Mouse (Mus musculus) embryonic facial prominence, embryonic 11.5 days (tissue): ENCODE data around the gene Dst. TPM values are rescaled to one million over a fixed set of nuclear protein-coding genes. Genes with fewer than 3 reads are reported as not detected.

Experiments used
- ATAC-seq: fragments of 200-750 bp; cut with Nextera tagmentation; replicated peaks from 2 replicates; pipeline ENCODE4 v1.8.0; 2017; ENCODE audit warnings: low read depth; ENCODE audit not compliant: insufficient number of reproducible peaks, low FRiP score, low TSS enrichment
- DNase-seq: peaks from one replicate; pipeline ENCODE4 v3.0.0-alpha.2; 2015; ENCODE audit warnings: low spot score
- H3K27ac ChIP-seq: fragments of 300-500 bp; sonication (generic); replicated peaks from 2 replicates; pipeline ENCODE4 v1.5.1; 2014; ENCODE audit warnings: mild to moderate bottlenecking, low read depth, low read length, control low read depth
- H3K27me3 ChIP-seq: fragments of 300-500 bp; sonication (generic); 2 replicates; pipeline ENCODE4 v1.6.1; 2014; ENCODE audit warnings: mild to moderate bottlenecking, low read length, moderate library complexity, mixed read lengths; ENCODE audit not compliant: control insufficient read depth, insufficient read depth
- H3K36me3 ChIP-seq: fragments of 300-500 bp; sonication (generic); replicated peaks from 2 replicates; pipeline ENCODE4 v1.6.1; 2014; ENCODE audit warnings: low read depth, mild to moderate bottlenecking, low read length, moderate library complexity, mixed read lengths; ENCODE audit not compliant: control insufficient read depth, insufficient read depth
- H3K4me1 ChIP-seq: fragments of 300-500 bp; sonication (generic); 2 replicates; pipeline ENCODE4 v1.6.1; 2014; ENCODE audit warnings: low read length, mixed read lengths; ENCODE audit not compliant: control insufficient read depth, insufficient read depth
- H3K4me2 ChIP-seq: fragments of 300-500 bp; sonication (generic); 2 replicates; pipeline ENCODE4 v1.6.1; 2014; ENCODE audit warnings: low read depth, mild to moderate bottlenecking, control low read depth, low read length, moderate library complexity
- H3K4me3 ChIP-seq: fragments of 300-500 bp; sonication (generic); 2 replicates; pipeline ENCODE4 v1.5.1; 2014; ENCODE audit warnings: low read depth, low read length, control low read depth
- H3K9ac ChIP-seq: fragments of 300-500 bp; sonication (generic); replicated peaks from 2 replicates; pipeline ENCODE4 v1.6.1; 2014; ENCODE audit warnings: mild to moderate bottlenecking, control low read depth, low read length
- H3K9me3 ChIP-seq: fragments of 300-500 bp; sonication (generic); replicated peaks from 2 replicates; pipeline ENCODE4 v1.6.1; 2016; ENCODE audit warnings: mild to moderate bottlenecking, low read length, inconsistent platforms, mixed read lengths; ENCODE audit not compliant: control insufficient read depth
- WGBS: fragments of 180-500 bp; shearing (Covaris S2); extraction: QIAGEN DNeasy Blood & Tissue Kit; methylation state at CpG from one replicate; pipeline ENCODE4 v1.1.7; 2014; 5-methylcytosine and 5-hydroxymethylcytosine counted together
- polyA plus RNA-seq: library from polyadenylated mRNA; unstranded; fragments of >200 nt; fragmentation: Nextera tagmentation; extraction: Ambion mirVana; gene quantifications from 2 replicates; pipeline ENCODE4 v1.2.1, GENCODE M21; 2014

The Dst gene
- polyA plus RNA-seq, 1 experiment from 2014 or later = 20.7 TPM

DNA sequence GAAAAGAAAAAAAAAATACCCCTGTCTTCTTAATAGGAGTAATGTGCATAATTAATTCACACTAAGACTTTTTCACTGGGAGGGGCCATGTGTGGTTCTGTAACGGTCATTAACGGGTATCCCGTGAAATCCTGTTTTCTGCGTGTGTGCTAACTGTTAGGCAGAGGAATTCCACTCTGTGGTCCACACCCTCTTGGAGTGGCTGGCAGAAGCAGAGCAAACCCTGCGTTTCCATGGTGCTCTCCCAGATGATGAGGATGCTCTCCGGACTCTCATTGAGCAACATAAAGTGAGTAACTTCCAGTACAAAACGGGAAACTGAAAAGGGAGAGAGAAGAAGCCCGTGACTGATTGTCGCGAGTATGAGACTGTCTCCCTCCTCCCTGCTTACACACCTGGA, 379.7 kb downstream of the Dst start:
- Histone ChIP-seq H3K9me3 (no peaks in the 10 kb centered on the region), H3K9ac (no peak overlapping the region), H3K27ac (no peak overlapping the region), H3K4me3 (no peak overlapping the region), H3K4me2 (no peak overlapping the region), H3K36me3 (no peaks in the 10 kb centered on the region; the same call in 1 of the 2 replicates), H3K4me1 (no peaks in the 10 kb centered on the region), H3K27me3 (no peaks in the 10 kb centered on the region)
- WGBS = 90% methylated on average over 10 of the region's 10 CpGs
- DNase-seq (no peak), ATAC-seq (no peak)

GRCm38 (mm10) chr1:34288181-34288580, 380.2 kb downstream of the Dst start:
- no peaks in the 10 kb centered on the region for H3K27me3 ChIP-seq
- no peak for DNase-seq
- H3K27ac ChIP-seq = no peak overlapping the region
- no peak overlapping the region for H3K4me3 ChIP-seq
- no peak overlapping the region for H3K9ac ChIP-seq
- H3K9me3 ChIP-seq = no peaks in the 10 kb centered on the region
- H3K4me1 ChIP-seq = no peaks in the 10 kb centered on the region
- no peak overlapping the region for H3K4me2 ChIP-seq
- no peaks in the 10 kb centered on the region; the same call in 1 of the 2 replicates for H3K36me3 ChIP-seq
- 94% methylated on average over 8 of the region's 8 CpGs for WGBS
- ATAC-seq = no peak

GRCm38 (mm10) chr1:34288721-34289471, 380.9 kb downstream of the Dst start:
- ATAC-seq = no peak
- no peak overlapping the region for H3K4me2 ChIP-seq
- H3K27ac ChIP-seq = no peak overlapping the region
- no peak overlapping the region for H3K4me3 ChIP-seq
- 79% methylated on average over 13 of the region's 13 CpGs for WGBS
- H3K9me3 ChIP-seq = no peaks in the 10 kb centered on the region
- DNase-seq = no peak
- no peak overlapping the region for H3K9ac ChIP-seq
- H3K36me3 ChIP-seq = no peaks in the 10 kb centered on the region; the same call in 1 of the 2 replicates
- no peaks in the 10 kb centered on the region for H3K4me1 ChIP-seq
- H3K27me3 ChIP-seq = no peaks in the 10 kb centered on the region

- H3K27ac ChIP-seq = no peak overlapping the region
- ATAC-seq = no peak
- WGBS = 92% methylated on average over 14 of the region's 14 CpGs
- H3K9ac ChIP-seq = no peak overlapping the region
- H3K4me3 ChIP-seq = no peak overlapping the region
- no peaks in the 10 kb centered on the region for H3K4me1 ChIP-seq
- no peak for DNase-seq
- H3K9me3 ChIP-seq = no peaks in the 10 kb centered on the region
- no peaks in the 10 kb centered on the region for H3K27me3 ChIP-seq
- H3K4me2 ChIP-seq = no peak overlapping the region
- no peaks in the 10 kb centered on the region; the same call in 1 of the 2 replicates for H3K36me3 ChIP-seq
These were observed 381.4 kb downstream of the Dst start for GRCm38 (mm10) chr1:34289472-34289748.

DNA sequence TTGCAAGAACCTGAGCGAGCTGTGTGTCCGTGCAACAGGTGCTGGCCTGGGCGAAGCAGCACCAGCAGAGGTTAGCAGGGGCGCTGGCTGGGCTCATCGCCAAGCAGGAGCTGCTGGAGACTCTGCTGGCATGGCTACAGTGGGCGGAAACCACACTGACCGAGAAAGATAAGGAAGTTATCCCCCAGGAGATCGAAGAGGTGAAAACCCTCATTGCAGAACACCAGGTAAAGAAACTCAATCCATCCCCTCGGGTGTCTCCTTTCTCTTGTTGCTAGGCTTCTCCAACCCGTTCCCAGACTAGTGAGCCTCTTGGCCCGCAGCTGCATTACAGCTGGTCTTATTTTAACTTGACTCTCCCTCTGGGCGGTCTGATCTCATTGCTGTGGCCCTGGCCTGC, 382.3 kb downstream of the Dst start:
- 91% methylated on average over 12 of the region's 12 CpGs for WGBS
- H3K27ac ChIP-seq = no peak overlapping the region
- ATAC-seq (no peak), DNase-seq (no peak)
- H3K27me3 ChIP-seq = no peaks in the 10 kb centered on the region
- H3K4me1 ChIP-seq = no peaks in the 10 kb centered on the region
- H3K36me3 ChIP-seq = peaks cover 1% of the 10 kb centered on the region
- no peak overlapping the region for H3K4me3 ChIP-seq
- no peak overlapping the region for H3K4me2 ChIP-seq
- H3K9me3 ChIP-seq = no peaks in the 10 kb centered on the region
- H3K9ac ChIP-seq = no peak overlapping the region

- 80% methylated on average over 14 of the region's 14 CpGs for WGBS
- Histone ChIP-seq H3K9ac (no peak overlapping the region), H3K9me3 (no peaks in the 10 kb centered on the region), H3K27ac (no peak overlapping the region), H3K4me2 (no peak overlapping the region), H3K36me3 (peaks cover 3% of the 10 kb centered on the region), H3K27me3 (no peaks in the 10 kb centered on the region), H3K4me3 (no peak overlapping the region), H3K4me1 (no peaks in the 10 kb centered on the region)
- ATAC-seq (no peak), DNase-seq (no peak)
These were observed 385.2 kb downstream of the Dst start for GRCm38 (mm10) chr1:34293198-34293597.

DNA sequence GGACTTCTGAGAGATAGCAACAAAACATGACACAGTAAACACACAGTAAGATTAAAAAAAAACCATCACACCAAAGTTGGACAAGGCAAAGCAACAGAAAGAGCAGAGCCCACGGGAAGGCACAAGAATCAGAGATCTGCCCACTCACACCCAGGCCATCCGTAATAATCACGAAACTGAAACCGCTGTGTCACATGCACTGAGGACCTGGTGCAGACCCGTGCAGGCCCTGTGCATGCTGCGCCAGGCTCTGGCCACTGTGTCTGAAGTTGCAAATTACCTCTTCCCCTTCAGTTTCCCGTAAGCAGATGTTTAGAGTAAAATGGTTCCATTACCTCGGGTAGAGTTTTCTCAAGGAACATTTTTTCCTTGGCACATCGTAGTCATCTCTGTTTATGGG, 389.6 kb downstream of the Dst start:
- DNase-seq (no peak), ATAC-seq (no peak)
- H3K36me3 ChIP-seq = peaks cover 3% of the 10 kb centered on the region; the same call in 1 of the 2 replicates
- 84% methylated on average over 9 of the region's 9 CpGs for WGBS
- H3K27ac ChIP-seq = no peak overlapping the region
- H3K27me3 ChIP-seq = no peaks in the 10 kb centered on the region
- H3K9me3 ChIP-seq = no peaks in the 10 kb centered on the region
- no peak overlapping the region for H3K4me2 ChIP-seq
- H3K4me3 ChIP-seq = no peak overlapping the region
- H3K9ac ChIP-seq = no peak overlapping the region
- no peaks in the 10 kb centered on the region for H3K4me1 ChIP-seq

DNA sequence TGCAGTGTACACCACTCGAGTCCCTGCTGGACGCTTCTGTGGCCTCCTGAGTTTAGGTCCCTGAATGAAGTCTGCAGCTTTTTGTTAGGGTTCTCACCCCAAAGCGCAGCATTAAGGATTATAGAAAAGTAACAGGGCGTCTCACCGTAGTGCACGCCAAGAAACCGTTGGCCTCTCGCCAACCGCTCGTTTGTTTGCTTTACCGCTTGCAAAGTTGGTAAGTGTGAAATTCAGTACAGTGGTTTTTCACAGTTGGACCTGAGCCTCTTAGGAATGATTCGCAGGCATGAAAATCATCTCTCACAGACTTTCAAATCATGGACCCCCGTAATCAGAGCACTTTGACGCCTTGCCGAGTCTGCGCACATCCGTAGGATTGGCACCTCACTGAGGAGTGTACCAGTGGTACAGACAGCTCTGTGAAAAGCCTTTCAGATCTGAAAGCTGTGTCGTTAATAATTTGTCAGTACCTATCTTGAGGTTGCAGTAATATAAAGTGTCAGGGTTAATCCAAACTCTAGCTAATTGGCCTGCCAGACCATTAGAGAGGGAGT, 390.7 kb downstream of the Dst start:
- peaks cover 3% of the 10 kb centered on the region; the same call in 1 of the 2 replicates for H3K36me3 ChIP-seq
- 90% methylated on average over 18 of the region's 18 CpGs for WGBS
- no peak for ATAC-seq

More for the DNA sequence above, 390.7 kb downstream of the Dst start:
- Histone ChIP-seq H3K9me3 (no peaks in the 10 kb centered on the region), H3K4me1 (no peaks in the 10 kb centered on the region), H3K4me2 (no peak overlapping the region), H3K4me3 (no peak overlapping the region), H3K9ac (no peak overlapping the region), H3K27ac (no peak overlapping the region), H3K27me3 (no peaks in the 10 kb centered on the region)
- no peak for DNase-seq
